Mouse (Mus musculus) embryonic facial prominence, embryonic 10.5 days (tissue): ENCODE measurements around the gene Serpina3a. TPM values are rescaled to one million over a fixed set of nuclear protein-coding genes. Genes with fewer than 3 reads are reported as not detected.

Source experiments
- DNase-seq: peaks from one replicate; pipeline ENCODE4 v3.0.0-alpha.2; 2017; ENCODE audit warnings: low spot score
- H3K27ac ChIP-seq: fragments of 300-500 bp; sonication (generic); replicated peaks from 2 replicates; pipeline ENCODE4 v1.5.1; 2016; ENCODE audit warnings: mild to moderate bottlenecking
- H3K27me3 ChIP-seq: fragments of 300-500 bp; sonication (generic); replicated peaks from 2 replicates; pipeline ENCODE4 v1.6.1; 2016; ENCODE audit warnings: low read depth, mild to moderate bottlenecking; ENCODE audit not compliant: poor library complexity, severe bottlenecking
- H3K36me3 ChIP-seq: fragments of 300-500 bp; sonication (generic); replicated peaks from 2 replicates; pipeline ENCODE4 v1.6.1; 2016; ENCODE audit warnings: mild to moderate bottlenecking, moderate library complexity
- H3K4me1 ChIP-seq: fragments of 300-500 bp; sonication (generic); 2 replicates; pipeline ENCODE4 v1.6.1; 2016
- H3K4me3 ChIP-seq: fragments of 300-500 bp; sonication (generic); 2 replicates; pipeline ENCODE4 v1.5.1; 2016; ENCODE audit warnings: mild to moderate bottlenecking, moderate library complexity
- H3K9me3 ChIP-seq: fragments of 300-500 bp; sonication (generic); 2 replicates; pipeline ENCODE4 v1.6.1; 2016; ENCODE audit warnings: mild to moderate bottlenecking
- WGBS: fragments of 180-500 bp; shearing (Covaris S2); methylation state at CpG from one replicate; pipeline ENCODE4 v1.1.7; 2016; 5-methylcytosine and 5-hydroxymethylcytosine counted together
- polyA plus RNA-seq: library from polyadenylated mRNA; unstranded; fragments of >200 nt; fragmentation: Nextera tagmentation; extraction: Ambion mirVana; gene quantifications from 2 replicates; pipeline ENCODE4 v1.2.1, GENCODE M21; 2016

Gene Serpina3a
- polyA plus RNA-seq, 1 experiment from 2014 or later: not detected

- peak; percentile 2 for DNase-seq
- Histone ChIP-seq H3K4me1 (no peaks in the 10 kb centered on the region), H3K27ac (no peak overlapping the region), H3K4me3 (no peak overlapping the region), H3K9me3 (no peaks in the 10 kb centered on the region), H3K36me3 (no peaks in the 10 kb centered on the region), H3K27me3 (no peaks in the 10 kb centered on the region)
- WGBS: 81% methylated on average over 2 of the region's 2 CpGs
These were observed 39.5 kb downstream of the Serpina3a start for GRCm38 (mm10) chr12:104151989-104152388.

GRCm38 (mm10) chr12:104153041-104153645, 40.6 kb downstream of the Serpina3a start:
- Histone ChIP-seq H3K27ac (no peak overlapping the region), H3K36me3 (no peaks in the 10 kb centered on the region), H3K27me3 (no peaks in the 10 kb centered on the region), H3K4me1 (no peaks in the 10 kb centered on the region), H3K9me3 (no peaks in the 10 kb centered on the region), H3K4me3 (no peak overlapping the region)
- DNase-seq: peak; percentile 1
- WGBS: 86% methylated on average over 3 of the region's 3 CpGs

GRCm38 (mm10) chr12:104153656-104154055, 41.1 kb downstream of the Serpina3a start, which contains the start of gene Serpina3c:
Serpina3c (minus strand) TSS chr12:104153870.
- Histone ChIP-seq H3K4me3 (no peak within 1 kb of the TSS), H3K27ac (no peak within 1 kb of the TSS), H3K4me1 (no peaks in the 10 kb centered on the region), H3K36me3 (no peaks in the 10 kb centered on the region), H3K9me3 (no peaks in the 10 kb centered on the region), H3K27me3 (no peaks in the 10 kb centered on the region)
- DNase-seq: peak; percentile 6
- WGBS: 92% methylated on average over 2 of the region's 2 CpGs

Other genes with a start within 250 kb of the Serpina3a start
- gene Serpina1a, start 249.2 kb upstream of the Serpina3a start, polyA plus RNA-seq: not detected in 2 replicates
- gene Serpina1c, start 207.8 kb upstream of the Serpina3a start, polyA plus RNA-seq: not detected in 2 replicates
- gene Serpina1e, start 153.7 kb upstream of the Serpina3a start, polyA plus RNA-seq: not detected in 2 replicates
- not detected in 2 replicates for gene Serpina11, start 122.8 kb upstream of the Serpina3a start, polyA plus RNA-seq
- not detected in 2 replicates for gene Serpina9, start 99.0 kb upstream of the Serpina3a start, polyA plus RNA-seq
- gene Serpina12, start 68.3 kb upstream of the Serpina3a start, polyA plus RNA-seq: not detected in 2 replicates
- not detected in 2 replicates for gene Serpina5, start 11.6 kb upstream of the Serpina3a start, polyA plus RNA-seq
- gene Serpina3b, start 15.3 kb downstream of the Serpina3a start, polyA plus RNA-seq: not detected in 2 replicates
- not detected in 2 replicates for gene Serpina3c, start 41.1 kb downstream of the Serpina3a start, polyA plus RNA-seq
- 0.11 and 0.14 TPM in 2 replicates for gene Serpina3f, start 101.8 kb downstream of the Serpina3a start, polyA plus RNA-seq
- gene Serpina3g, start 123.5 kb downstream of the Serpina3a start, polyA plus RNA-seq: 0.08 and 0.24 TPM in 2 replicates
- gene Serpina3i, start 150.4 kb downstream of the Serpina3a start, polyA plus RNA-seq: 0.23 and 0.24 TPM in 2 replicates
- not detected in 2 replicates for gene Serpina3j, start 201.8 kb downstream of the Serpina3a start, polyA plus RNA-seq
- gene Serpina3k, start 225.8 kb downstream of the Serpina3a start, polyA plus RNA-seq: not detected in 2 replicates
- not detected in 2 replicates for gene Serpina3m, start 225.8 kb downstream of the Serpina3a start, polyA plus RNA-seq